Mouse (Mus musculus) ovary, postnatal 10 days (tissue): Measurements from ENCODE around the gene Slu7.

Experiments used
- DNase-seq: peaks from one replicate; pipeline ENCODE4 v3.0.0; 2022; ENCODE audit warnings: low spot score

The Slu7 gene

DNA sequence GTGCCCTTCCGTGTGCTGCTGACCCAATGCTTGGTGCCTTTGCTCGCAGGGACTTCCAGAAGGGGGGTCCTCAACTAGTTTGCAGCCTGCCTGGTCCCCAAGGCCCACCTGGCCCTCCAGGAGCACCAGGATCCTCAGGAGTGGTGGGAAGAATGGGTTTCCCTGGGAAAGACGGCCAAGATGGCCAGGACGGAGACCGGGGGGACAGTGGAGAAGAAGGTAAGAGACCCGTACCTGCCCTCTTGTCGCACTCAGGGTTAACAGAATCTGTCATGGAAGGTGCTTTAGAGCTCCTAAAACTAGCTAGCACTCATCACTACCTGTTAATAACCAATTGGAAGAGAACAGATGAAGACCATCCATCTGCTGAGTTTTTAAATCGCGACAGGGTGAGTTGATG lies 52.3 kb downstream of the Slu7 start:
- DNase-seq = no peak

DNA sequence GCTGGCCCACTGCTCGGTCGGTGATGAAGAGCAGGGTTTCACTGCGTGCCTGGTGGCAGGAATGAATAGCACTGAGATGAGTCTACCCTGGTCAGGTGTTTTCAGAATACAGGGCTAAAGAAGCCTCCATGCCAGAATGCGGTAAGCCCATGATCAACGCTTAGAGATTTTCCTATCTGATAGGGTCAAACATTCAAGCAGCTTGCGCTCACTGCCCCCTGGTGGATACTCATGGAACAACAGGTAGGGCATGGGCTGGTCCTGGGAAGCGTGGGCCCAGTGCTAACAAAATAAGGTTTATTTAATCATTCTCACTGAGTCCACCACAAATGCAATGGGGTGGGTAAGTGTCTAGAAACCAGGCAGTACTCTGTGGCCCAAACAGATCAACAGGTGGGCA lies 59.1 kb downstream of the Slu7 start:
- DNase-seq = peak; percentile 54

DNA sequence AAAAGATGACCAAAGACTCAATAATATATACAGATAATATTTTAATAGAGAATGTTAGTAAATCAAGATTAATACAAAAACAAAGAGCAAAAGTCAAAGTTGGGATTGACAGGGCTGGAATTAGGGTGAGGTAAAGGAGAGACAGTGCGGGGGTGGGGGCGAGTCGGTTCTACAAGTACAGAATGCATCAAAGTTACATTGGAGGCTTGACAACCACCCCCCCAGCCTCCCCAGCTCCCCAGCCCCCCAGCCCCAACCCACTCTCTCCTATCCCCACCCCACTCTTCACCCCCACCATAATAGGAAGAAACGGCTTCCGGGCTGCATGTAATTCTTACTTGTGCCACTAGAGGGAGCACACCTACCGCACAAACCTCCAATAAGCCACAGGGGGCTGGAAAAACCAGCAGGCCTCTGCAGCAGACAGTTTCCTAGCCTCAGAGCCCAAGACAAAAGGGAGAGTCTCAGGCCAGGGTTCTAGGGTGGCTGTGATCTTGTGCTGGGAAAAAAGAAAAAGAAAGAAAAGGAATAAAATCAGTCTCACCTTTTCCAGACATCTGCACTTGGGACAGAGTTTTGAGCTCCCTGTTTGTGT lies 60.4 kb downstream of the Slu7 start:
- peak; percentile 42 for DNase-seq

DNA sequence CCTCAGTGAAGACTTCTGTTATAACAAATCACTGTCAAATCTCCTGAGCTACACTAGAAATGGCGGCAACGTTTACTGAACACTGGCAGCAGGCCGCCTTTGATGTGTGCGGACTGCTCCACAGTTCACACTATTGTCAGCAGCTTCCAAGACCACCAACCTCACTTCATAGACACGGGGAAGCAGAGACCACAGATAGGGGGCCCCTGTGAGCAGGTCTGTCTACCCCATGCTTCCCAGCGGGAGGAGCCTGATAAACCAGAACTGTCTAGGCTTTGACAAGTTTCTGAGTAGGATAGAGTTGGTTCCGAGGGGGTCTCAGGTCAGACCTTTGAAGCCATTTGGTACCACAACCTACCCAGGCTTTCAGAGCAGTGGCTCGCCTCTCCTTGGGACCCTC lies 61.5 kb downstream of the Slu7 start:
- DNase-seq = no peak

DNA sequence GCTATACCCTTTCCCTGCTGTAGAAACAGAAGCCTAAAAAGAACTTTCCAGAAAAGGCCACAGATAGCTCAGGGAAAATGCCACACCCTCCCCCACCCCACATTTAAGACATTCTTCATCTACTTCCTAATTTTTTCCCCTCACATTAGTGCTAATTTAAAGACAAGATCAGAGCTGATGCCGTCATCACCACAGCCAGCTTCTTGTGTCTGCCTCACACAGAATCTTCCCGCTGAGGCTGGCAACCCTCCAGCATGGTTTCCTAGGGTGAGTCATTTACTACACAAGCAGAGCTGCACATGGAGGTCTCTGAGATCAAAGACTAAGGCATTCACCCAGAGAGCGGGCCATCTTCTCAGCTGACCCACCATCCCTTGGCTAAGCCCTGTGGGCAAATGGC lies 62.0 kb downstream of the Slu7 start:
- DNase-seq = no peak
